Mouse (Mus musculus) brain, embryonic 14.5 days (tissue): ENCODE data around the gene Cnmd.

Experiments
- CTCF ChIP-seq: fragments of 200-500 bp; IDR thresholded peaks from 2 replicates; pipeline ENCODE4 v1.5.1; 2012; ENCODE audit warnings: inconsistent platforms, mild to moderate bottlenecking, moderate library complexity, borderline replicate concordance; ENCODE audit not compliant: insufficient read depth, insufficient read length; ENCODE audit errors: extremely low read depth
- POLR2A ChIP-seq: fragments of 200-500 bp; IDR thresholded peaks from 2 replicates; pipeline ENCODE4 v1.6.1; 2012; ENCODE audit warnings: mild to moderate bottlenecking, inconsistent platforms, borderline replicate concordance; ENCODE audit not compliant: poor library complexity, insufficient read depth, insufficient read length, severe bottlenecking; ENCODE audit errors: extremely low read depth

DNA sequence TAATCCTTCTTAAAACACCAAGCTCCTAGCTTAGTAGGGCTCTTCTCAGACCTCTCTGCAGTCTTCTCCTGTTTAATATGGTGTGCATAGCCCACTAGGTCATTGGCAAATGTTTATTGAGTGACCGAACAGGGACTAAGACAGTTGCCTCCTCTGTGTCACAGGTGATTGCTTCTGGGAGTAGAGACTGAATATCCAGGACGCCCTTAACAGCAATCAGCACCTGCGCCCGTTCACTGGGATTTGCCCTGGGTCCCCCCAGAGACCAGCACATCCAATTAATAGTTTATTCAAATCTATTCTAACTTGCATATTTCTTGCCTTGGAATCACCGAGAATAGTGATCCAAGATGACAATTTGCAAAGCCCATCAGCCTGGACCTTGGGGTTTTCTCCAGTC, 10.6 kb upstream of the Cnmd start:
- TF ChIP-seq CTCF (no peak), POLR2A (no peak)
